Mouse (Mus musculus): ENCODE results near the gene Tmtc2.

DNA sequence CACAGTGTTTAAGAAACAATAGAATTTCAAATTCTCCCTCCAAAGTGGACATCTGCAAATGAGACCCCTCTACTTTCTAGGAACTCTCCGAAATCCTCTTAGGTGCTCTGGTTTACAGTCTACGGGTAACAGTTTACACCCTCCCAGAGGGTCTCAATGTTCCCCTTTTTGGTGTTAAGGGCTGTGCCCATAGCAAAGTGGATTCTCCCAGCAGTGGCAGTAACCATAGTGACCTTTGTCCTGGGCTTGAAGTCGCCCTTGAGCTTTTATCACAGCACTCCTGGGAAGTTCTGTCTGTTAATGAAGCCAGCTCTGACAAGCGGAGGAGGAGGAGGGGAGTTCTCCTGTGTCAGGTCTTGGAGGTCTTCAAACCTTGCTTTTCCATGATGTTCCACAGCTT lies 384.5 kb downstream of the Tmtc2 start:
- TF ChIP-seq CTCF (conservative IDR thresholded peaks at IDR 0.05; ENCODE audit: low read length), result no peak
- TF ChIP-seq NANOG (IDR thresholded peaks at IDR 0.05; ENCODE audit: borderline replicate concordance, low read length), result no peak
- no peak for TF ChIP-seq POU5F1 (IDR thresholded peaks at IDR 0.05; ENCODE audit: borderline replicate concordance, low read length)
